10 mouse cellular contexts compared by ENCODE assay signal in the genomic region with DNA sequence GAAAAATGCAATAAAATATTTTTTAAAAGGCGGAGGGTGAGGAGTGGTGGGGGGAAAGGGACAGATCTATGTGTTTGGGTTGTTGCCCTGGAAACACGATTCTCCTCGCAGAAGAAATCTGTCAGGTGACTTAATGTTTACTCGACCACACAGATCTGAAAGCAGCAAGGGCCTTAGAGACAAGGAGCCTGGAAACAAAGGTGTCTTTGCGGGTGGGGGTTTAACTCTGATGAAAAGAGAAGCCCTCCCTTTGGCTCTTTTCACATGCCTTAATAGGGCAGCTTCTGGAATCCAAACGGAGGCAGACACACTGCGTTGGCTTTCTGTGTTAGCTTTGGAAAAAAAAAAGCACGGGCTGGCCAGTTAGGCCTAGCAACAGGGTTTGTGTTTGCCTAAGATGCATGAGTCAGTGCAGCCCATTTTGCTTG. TPM values are rescaled to one million over a fixed set of nuclear protein-coding genes. Genes with fewer than 3 reads are reported as not detected.
A peak's percentile ranks its signal among the peaks of the same experiment; 100 is the strongest.
DNase-seq lines count a peak whose midpoint lies in the region; ATAC-seq lines count a peak whose summit lies in the region.
"Had no signal": no experiment of that assay in that cellular context is flagged by ENCODE, and none has a peak within 500 bp of the region (broad histone marks: within the 10 kb centered on the region; RNA-seq: fewer than 3 reads in every experiment).

No protein-coding gene starts in this region.

- peak overlapping the region; percentile 46; the same call in 1 of the 2 replicates for H3K27ac ChIP-seq in embryonic facial prominence, embryonic 12.5 days
- no peak overlapping the region for H3K27ac ChIP-seq in embryonic facial prominence, embryonic 10.5 days (replicated peaks)
- peak overlapping the region; percentile 32; the same call in 1 of the 2 replicates for H3K27ac ChIP-seq in intestine, embryonic 16.5 days (ENCODE audit: low read length)
- H3K27ac ChIP-seq: limb, embryonic 15.5 days had no signal

- no peak overlapping the region for H3K9ac ChIP-seq in embryonic facial prominence, embryonic 12.5 days
- H3K9ac ChIP-seq in intestine, embryonic 16.5 days (ENCODE audit: low read depth, low read length) = no peak overlapping the region
- H3K9ac ChIP-seq: limb, embryonic 15.5 days had no signal

- ATAC-seq in embryonic facial prominence, embryonic 12.5 days (ENCODE audit: insufficient number of reproducible peaks, insufficient read depth, low FRiP score, low TSS enrichment) = no peak
- ATAC-seq in intestine, embryonic 16.5 days = peak; percentile 46; the same call in 1 of the 2 replicates
- no peak for ATAC-seq in megakaryocyte-erythroid progenitor cell, adult 5-6 weeks (replicated peaks; ENCODE audit: low FRiP score, low TSS enrichment, poor library complexity, severe bottlenecking)

- DNase-seq in embryonic facial prominence, embryonic 10.5 days (ENCODE audit: low spot score) = no peak
- peak; percentile 6 for DNase-seq in right cerebral cortex, postnatal 25 days
- no peak for DNase-seq in right cerebral cortex, postnatal 4 days
- peak; percentile 60 for DNase-seq in yolk sac, embryonic 10.5 days (ENCODE audit: low spot score)
- no peak for DNase-seq in c-Kit-positive CD71-positive TER-119-positive erythroid progenitor cells, embryonic 14.5 days (ENCODE audit: low spot score)

- no peaks in the 10 kb centered on the region for H3K27me3 ChIP-seq in embryonic facial prominence, embryonic 12.5 days
- no peaks in the 10 kb centered on the region for H3K27me3 ChIP-seq in embryonic facial prominence, embryonic 10.5 days (replicated peaks; ENCODE audit: low read depth, poor library complexity, severe bottlenecking)
- H3K27me3 ChIP-seq in intestine, embryonic 16.5 days (replicated peaks; ENCODE audit: control insufficient read depth, insufficient read depth, low read length) = no peaks in the 10 kb centered on the region
- H3K27me3 ChIP-seq: limb, embryonic 15.5 days had no signal

- 0 out of 2 replicates have a peak, but pooled peaks cover 4% of the 10 kb centered on the region for H3K4me1 ChIP-seq in embryonic facial prominence, embryonic 12.5 days
- 0 out of 2 replicates have a peak, but pooled peaks cover 10% of the 10 kb centered on the region for H3K4me1 ChIP-seq in embryonic facial prominence, embryonic 10.5 days
- no peaks in the 10 kb centered on the region for H3K4me1 ChIP-seq in intestine, embryonic 16.5 days (ENCODE audit: control insufficient read depth, insufficient read depth, low read length)
- H3K4me1 ChIP-seq: limb, embryonic 15.5 days had no signal

- H3K9me3 ChIP-seq in embryonic facial prominence, embryonic 12.5 days = no peaks in the 10 kb centered on the region
- no peaks in the 10 kb centered on the region for H3K9me3 ChIP-seq in embryonic facial prominence, embryonic 10.5 days
- no peaks in the 10 kb centered on the region for H3K9me3 ChIP-seq in intestine, embryonic 16.5 days (ENCODE audit: control insufficient read depth, low read length)
- H3K9me3 ChIP-seq: limb, embryonic 15.5 days had no signal

- WGBS in embryonic facial prominence, embryonic 12.5 days = 61% methylated on average over 8 of the region's 8 CpGs
- WGBS in embryonic facial prominence, embryonic 10.5 days = 62% methylated on average over 8 of the region's 8 CpGs
- 18% methylated on average over 8 of the region's 8 CpGs for WGBS in intestine, embryonic 16.5 days

- H3K36me3 ChIP-seq in embryonic facial prominence, embryonic 12.5 days = peaks cover 13% of the 10 kb centered on the region
- peaks cover 94% of the 10 kb centered on the region for H3K36me3 ChIP-seq in embryonic facial prominence, embryonic 10.5 days (replicated peaks)
- no peaks in the 10 kb centered on the region for H3K36me3 ChIP-seq in intestine, embryonic 16.5 days (ENCODE audit: control insufficient read depth, insufficient read depth, low read length)

- no peak overlapping the region for H3K4me3 ChIP-seq in embryonic facial prominence, embryonic 12.5 days
- no peak overlapping the region for H3K4me3 ChIP-seq in embryonic facial prominence, embryonic 10.5 days
- no peak overlapping the region for H3K4me3 ChIP-seq in intestine, embryonic 16.5 days (ENCODE audit: low read length)
- H3K4me3 ChIP-seq: limb, embryonic 15.5 days; myocyte had no signal

- no peak overlapping the region for H3K4me2 ChIP-seq in embryonic facial prominence, embryonic 12.5 days (replicated peaks)
- H3K4me2 ChIP-seq in intestine, embryonic 16.5 days (ENCODE audit: low read depth, low read length) = no peak overlapping the region
- H3K4me2 ChIP-seq: limb, embryonic 15.5 days had no signal

RNA-seq across cellular contexts. Expression of gene Ttc28, which starts 10.3 kb away (rescaled TPM):
- 21.2 and 23.4 TPM in 2 replicates for polyA plus RNA-seq in embryonic facial prominence, embryonic 12.5 days (2016; fragmentation: Nextera tagmentation; extraction: Ambion mirVana)
- polyA plus RNA-seq in embryonic facial prominence, embryonic 10.5 days (2016; fragmentation: Nextera tagmentation; extraction: Ambion mirVana) = 12.8 and 13.3 TPM in 2 replicates
- 4.2 and 4.3 TPM in 2 replicates for polyA plus RNA-seq in intestine, embryonic 16.5 days (2015; fragmentation: Nextera tagmentation; extraction: Ambion mirVana)
- 3.2 and 5.4 TPM in 2 replicates for total RNA-seq in megakaryocyte-erythroid progenitor cell, adult 5-6 weeks (2014; fragmentation: Nextera tagmentation)
- total RNA-seq in megakaryocyte-erythroid progenitor cell, adult 5-6 weeks (2017) = 0.70 and 0.91 TPM in 2 replicates

RNA-seq across cellular contexts. Expression of gene Chek2, which starts 29.5 kb away (rescaled TPM):
- 26.7 and 30.2 TPM in 2 replicates for polyA plus RNA-seq in embryonic facial prominence, embryonic 12.5 days (2016; fragmentation: Nextera tagmentation; extraction: Ambion mirVana)
- polyA plus RNA-seq in embryonic facial prominence, embryonic 10.5 days (2016; fragmentation: Nextera tagmentation; extraction: Ambion mirVana) = 40.4 and 44.0 TPM in 2 replicates
- polyA plus RNA-seq in intestine, embryonic 16.5 days (2015; fragmentation: Nextera tagmentation; extraction: Ambion mirVana) = 38.7 and 39.4 TPM in 2 replicates
- 47.4 and 59.5 TPM in 2 replicates for total RNA-seq in megakaryocyte-erythroid progenitor cell, adult 5-6 weeks (2014; fragmentation: Nextera tagmentation)
- 31.1 and 56.9 TPM in 2 replicates for total RNA-seq in megakaryocyte-erythroid progenitor cell, adult 5-6 weeks (2017)

RNA-seq across cellular contexts. Expression of gene Hscb, which starts 29.7 kb away (rescaled TPM):
- 27.1 and 31.3 TPM in 2 replicates for polyA plus RNA-seq in embryonic facial prominence, embryonic 12.5 days (2016; fragmentation: Nextera tagmentation; extraction: Ambion mirVana)
- polyA plus RNA-seq in embryonic facial prominence, embryonic 10.5 days (2016; fragmentation: Nextera tagmentation; extraction: Ambion mirVana) = 27.2 and 32.3 TPM in 2 replicates
- polyA plus RNA-seq in intestine, embryonic 16.5 days (2015; fragmentation: Nextera tagmentation; extraction: Ambion mirVana) = 40.4 and 41.2 TPM in 2 replicates
- total RNA-seq in megakaryocyte-erythroid progenitor cell, adult 5-6 weeks (2014; fragmentation: Nextera tagmentation) = 44.1 and 53.7 TPM in 2 replicates
- total RNA-seq in megakaryocyte-erythroid progenitor cell, adult 5-6 weeks (2017) = 44.9 and 106 TPM in 2 replicates

RNA-seq across cellular contexts. Expression of gene Ulk1, which starts 59.4 kb away (rescaled TPM):
- polyA plus RNA-seq in embryonic facial prominence, embryonic 12.5 days (2016; fragmentation: Nextera tagmentation; extraction: Ambion mirVana) = 26.5 and 28.1 TPM in 2 replicates
- 25.6 and 27.4 TPM in 2 replicates for polyA plus RNA-seq in embryonic facial prominence, embryonic 10.5 days (2016; fragmentation: Nextera tagmentation; extraction: Ambion mirVana)
- 7.0 and 8.4 TPM in 2 replicates for polyA plus RNA-seq in intestine, embryonic 16.5 days (2015; fragmentation: Nextera tagmentation; extraction: Ambion mirVana)
- total RNA-seq in megakaryocyte-erythroid progenitor cell, adult 5-6 weeks (2014; fragmentation: Nextera tagmentation) = 32.2 and 52.2 TPM in 2 replicates
- total RNA-seq in megakaryocyte-erythroid progenitor cell, adult 5-6 weeks (2017) = 7.8 and 14.8 TPM in 2 replicates

Comparison
In these comparisons a context has a peak if more than half of its experiments do, and no peak if none do; other contexts are left out.
1. DNase-seq: peak in right cerebral cortex, postnatal 25 days (single experiment) and yolk sac, embryonic 10.5 days (single experiment); none in embryonic facial prominence, embryonic 10.5 days (single experiment), right cerebral cortex, postnatal 4 days (single experiment) and c-Kit-positive CD71-positive TER-119-positive erythroid progenitor cells, embryonic 14.5 days (single experiment).